Mouse (Mus musculus) forebrain, embryonic 12.5 days (tissue): ENCODE measurements around the gene Olfr1366. TPM values are rescaled to one million over a fixed set of nuclear protein-coding genes. Genes with fewer than 3 reads are reported as not detected.

Source experiments
- ATAC-seq: fragments of 200-750 bp; cut with Nextera tagmentation; 2 replicates; pipeline ENCODE4 v1.8.0; 2017; ENCODE audit warnings: moderate TSS enrichment; ENCODE audit not compliant: low FRiP score
- H3K27ac ChIP-seq: fragments of 300-500 bp; sonication (generic); 2 replicates; pipeline ENCODE4 v1.5.1; 2016; ENCODE audit warnings: mild to moderate bottlenecking
- H3K27me3 ChIP-seq: fragments of 300-500 bp; sonication (generic); 2 replicates; pipeline ENCODE4 v1.6.1; 2016; ENCODE audit warnings: mild to moderate bottlenecking
- H3K36me3 ChIP-seq: fragments of 300-500 bp; sonication (generic); replicated peaks from 2 replicates; pipeline ENCODE4 v1.6.1; 2016; ENCODE audit warnings: mild to moderate bottlenecking
- H3K4me1 ChIP-seq: fragments of 300-500 bp; sonication (generic); 2 replicates; pipeline ENCODE4 v1.6.1; 2016
- H3K4me2 ChIP-seq: fragments of 300-500 bp; sonication (generic); 2 replicates; pipeline ENCODE4 v1.6.1; 2016; ENCODE audit warnings: mild to moderate bottlenecking, moderate library complexity
- H3K4me3 ChIP-seq: fragments of 300-500 bp; sonication (generic); replicated peaks from 2 replicates; pipeline ENCODE4 v1.5.1; 2016; ENCODE audit warnings: mild to moderate bottlenecking
- H3K9ac ChIP-seq: fragments of 300-500 bp; sonication (generic); 2 replicates; pipeline ENCODE4 v1.6.1; 2016; ENCODE audit warnings: mild to moderate bottlenecking
- H3K9me3 ChIP-seq: fragments of 300-500 bp; sonication (generic); 2 replicates; pipeline ENCODE4 v1.6.1; 2016
- WGBS: fragments of 180-500 bp; shearing (Covaris S2); methylation state at CpG from one replicate; pipeline ENCODE4 v1.1.7; 2016; 5-methylcytosine and 5-hydroxymethylcytosine counted together
- polyA plus RNA-seq: library from polyadenylated mRNA; unstranded; fragments of >200 nt; fragmentation: Nextera tagmentation; extraction: Ambion mirVana; gene quantifications from 2 replicates; pipeline ENCODE4 v1.2.1, GENCODE M21; 2016

The Olfr1366 gene
- polyA plus RNA-seq, 1 experiment from 2014 or later: 0.22 TPM

- no peaks in the 10 kb centered on the region for H3K4me1 ChIP-seq
- WGBS: 92% methylated on average over 5 of the region's 5 CpGs
- H3K4me2 ChIP-seq: no peak overlapping the region
Measured at GRCm38 (mm10) chr13:21492847-21493246, 49.8 kb downstream of the Olfr1366 start.

GRCm38 (mm10) chr13:21486881-21487280 lies 55.7 kb downstream of the Olfr1366 start:
- no peak overlapping the region for H3K4me2 ChIP-seq
- H3K27ac ChIP-seq: no peak overlapping the region
- H3K4me1 ChIP-seq: no peaks in the 10 kb centered on the region
- H3K9ac ChIP-seq: no peak overlapping the region
- WGBS: 94% methylated on average over 1 of the region's 1 CpGs
- no peak overlapping the region for H3K4me3 ChIP-seq
- H3K27me3 ChIP-seq: no peaks in the 10 kb centered on the region
- H3K36me3 ChIP-seq: peaks cover 23% of the 10 kb centered on the region
- ATAC-seq: no peak
- H3K9me3 ChIP-seq: no peaks in the 10 kb centered on the region

More at GRCm38 (mm10) chr13:21492847-21493246, 49.8 kb downstream of the Olfr1366 start:
- Histone ChIP-seq H3K9me3 (no peaks in the 10 kb centered on the region), H3K27me3 (no peaks in the 10 kb centered on the region), H3K36me3 (no peaks in the 10 kb centered on the region), H3K4me3 (no peak overlapping the region), H3K9ac (no peak overlapping the region), H3K27ac (no peak overlapping the region)
- ATAC-seq: no peak

Other genes starting within 250 kb of the Olfr1366 start
- not detected in 2 replicates for gene Gpx6, start 230.7 kb downstream of the Olfr1366 start, polyA plus RNA-seq
- gene Olfr1367, start 195.9 kb downstream of the Olfr1366 start, polyA plus RNA-seq: not detected in 2 replicates
- gene Zscan12, start 180.0 kb downstream of the Olfr1366 start, polyA plus RNA-seq: 20.1 and 20.2 TPM in 2 replicates
- gene Zkscan3, start 140.1 kb downstream of the Olfr1366 start, polyA plus RNA-seq: 96.5 and 97.3 TPM in 2 replicates
- gene Pgbd1, start 101.8 kb downstream of the Olfr1366 start, polyA plus RNA-seq: 5.6 and 6.2 TPM in 2 replicates
- gene Zscan26, start 89.1 kb downstream of the Olfr1366 start, polyA plus RNA-seq: 20.9 and 21.3 TPM in 2 replicates
- gene Nkapl, start 74.3 kb downstream of the Olfr1366 start, polyA plus RNA-seq: 3.1 and 3.3 TPM in 2 replicates
- 6.3 and 6.4 TPM in 2 replicates for gene Zkscan4, start 63.9 kb downstream of the Olfr1366 start, polyA plus RNA-seq
- not detected in 2 replicates for gene Gm10065, start 63.4 kb downstream of the Olfr1366 start, polyA plus RNA-seq
- 0.17 and 0.54 TPM in 2 replicates for gene AK157302, start 47.6 kb downstream of the Olfr1366 start, polyA plus RNA-seq
- gene Gm11273, start 41.4 kb downstream of the Olfr1366 start, polyA plus RNA-seq: 2.4 and 2.5 TPM in 2 replicates
- gene Zkscan8, start 11.7 kb downstream of the Olfr1366 start, polyA plus RNA-seq: 8.9 and 10.1 TPM in 2 replicates
- not detected in 2 replicates for gene Olfr1535, start 17.1 kb upstream of the Olfr1366 start, polyA plus RNA-seq
- gene Olfr1364, start 39.0 kb upstream of the Olfr1366 start, polyA plus RNA-seq: not detected in 2 replicates
- gene Olfr1362, start 71.2 kb upstream of the Olfr1366 start, polyA plus RNA-seq: not detected in 2 replicates
- gene Olfr11, start 99.7 kb upstream of the Olfr1366 start, polyA plus RNA-seq: not detected in 2 replicates
- gene Olfr1361, start 120.6 kb upstream of the Olfr1366 start, polyA plus RNA-seq: not detected in 2 replicates
- not detected in 2 replicates for gene Olfr1360, start 134.6 kb upstream of the Olfr1366 start, polyA plus RNA-seq
- not detected in 2 replicates for gene Olfr1359, start 155.3 kb upstream of the Olfr1366 start, polyA plus RNA-seq
- 4.8 TPM in 1 of 2 replicates, not detected in the other for gene Hist1h2bl, start 173.3 kb upstream of the Olfr1366 start, polyA plus RNA-seq
- 18.4 and 22.2 TPM in 2 replicates for gene Hist1h2ai, start 173.6 kb upstream of the Olfr1366 start, polyA plus RNA-seq
- gene Hist1h3h, start 174.9 kb upstream of the Olfr1366 start, polyA plus RNA-seq: 13.8 and 14.8 TPM in 2 replicates
- 5.8 and 5.9 TPM in 2 replicates for gene Hist1h2bm, start 179.2 kb upstream of the Olfr1366 start, polyA plus RNA-seq
- gene Hist1h4j, start 192.3 kb upstream of the Olfr1366 start, polyA plus RNA-seq: 0.74 and 0.86 TPM in 2 replicates
- 2.4 and 4.5 TPM in 2 replicates for gene Hist1h4k, start 207.7 kb upstream of the Olfr1366 start, polyA plus RNA-seq
- gene Hist1h2ak, start 211.0 kb upstream of the Olfr1366 start, polyA plus RNA-seq: 34.1 and 37.7 TPM in 2 replicates
- gene Hist1h2bn, start 211.3 kb upstream of the Olfr1366 start, polyA plus RNA-seq: 4.9 and 5.2 TPM in 2 replicates
- 44.0 and 46.6 TPM in 2 replicates for gene Hist1h1b, start 237.8 kb upstream of the Olfr1366 start, polyA plus RNA-seq
- gene Hist1h3i, start 240.6 kb upstream of the Olfr1366 start, polyA plus RNA-seq: 166 and 188 TPM in 2 replicates
- 13.9 and 15.0 TPM in 2 replicates for gene Hist1h2an, start 244.4 kb upstream of the Olfr1366 start, polyA plus RNA-seq
- gene Hist1h2bp, start 244.7 kb upstream of the Olfr1366 start, polyA plus RNA-seq: 3.0 and 5.2 TPM in 2 replicates